Mouse (Mus musculus) E14TG2a.4 (cell line): ENCODE results near the gene Cxcl5.

ENCODE experiments used
- CTCF ChIP-seq: conservative IDR thresholded peaks from 2 replicates; pipeline ENCODE4 v1.5.1; 2014; ENCODE audit warnings: low read length
- NANOG ChIP-seq: IDR thresholded peaks from 2 replicates; pipeline ENCODE4 v1.6.1; 2014; ENCODE audit warnings: borderline replicate concordance, low read length, mixed read lengths

- no peak for TF ChIP-seq CTCF
- TF ChIP-seq NANOG: no peak
Observed at GRCm38 (mm10) chr5:90717937-90718336, 41.2 kb upstream of the Cxcl5 start.
